Mouse (Mus musculus) embryonic facial prominence, embryonic 15.5 days (tissue): ENCODE measurements around the gene Gm7075. TPM values are rescaled to one million over a fixed set of nuclear protein-coding genes. Genes with fewer than 3 reads are reported as not detected.

Experiments
- ATAC-seq: fragments of 200-750 bp; cut with Nextera tagmentation; 2 replicates; pipeline ENCODE4 v1.8.0; 2017; ENCODE audit warnings: low read depth, moderate TSS enrichment; ENCODE audit not compliant: insufficient number of reproducible peaks, low FRiP score, low TSS enrichment
- H3K27ac ChIP-seq: fragments of 300-500 bp; sonication (generic); replicated peaks from 2 replicates; pipeline ENCODE4 v1.5.1; 2015; ENCODE audit warnings: mild to moderate bottlenecking, inconsistent platforms
- H3K27me3 ChIP-seq: fragments of 300-500 bp; sonication (generic); 2 replicates; pipeline ENCODE4 v1.6.1; 2015; ENCODE audit warnings: inconsistent platforms
- H3K36me3 ChIP-seq: fragments of 300-500 bp; sonication (generic); 2 replicates; pipeline ENCODE4 v1.6.1; 2015; ENCODE audit warnings: mild to moderate bottlenecking, inconsistent platforms
- H3K4me1 ChIP-seq: fragments of 300-500 bp; sonication (generic); 2 replicates; pipeline ENCODE4 v1.6.1; 2015; ENCODE audit warnings: inconsistent platforms
- H3K4me2 ChIP-seq: fragments of 300-500 bp; sonication (generic); replicated peaks from 2 replicates; pipeline ENCODE4 v1.6.1; 2015; ENCODE audit warnings: mild to moderate bottlenecking, inconsistent platforms
- H3K4me3 ChIP-seq: fragments of 300-500 bp; sonication (generic); replicated peaks from 2 replicates; pipeline ENCODE4 v1.5.1; 2015; ENCODE audit warnings: mild to moderate bottlenecking, inconsistent platforms
- H3K9ac ChIP-seq: fragments of 300-500 bp; sonication (generic); 2 replicates; pipeline ENCODE4 v1.6.1; 2015; ENCODE audit warnings: inconsistent platforms
- H3K9me3 ChIP-seq: fragments of 300-500 bp; sonication (generic); replicated peaks from 2 replicates; pipeline ENCODE4 v1.6.1; 2016; ENCODE audit warnings: inconsistent platforms
- WGBS: fragments of 180-500 bp; shearing (Covaris S2); methylation state at CpG from one replicate; pipeline ENCODE4 v1.1.7; 2015; 5-methylcytosine and 5-hydroxymethylcytosine counted together
- polyA plus RNA-seq: library from polyadenylated mRNA; unstranded; fragments of >200 nt; fragmentation: Nextera tagmentation; extraction: Ambion mirVana; gene quantifications from 2 replicates; pipeline ENCODE4 v1.2.1, GENCODE M21; 2015

The Gm7075 gene
- polyA plus RNA-seq, 1 experiment from 2014 or later = not detected

GRCm38 (mm10) chr10:63431221-63431736 is 9.7 kb upstream of the Gm7075 start:
- H3K27ac ChIP-seq = no peak overlapping the region
- no peaks in the 10 kb centered on the region for H3K27me3 ChIP-seq
- peaks cover 9% of the 10 kb centered on the region; the same call in 1 of the 2 replicates for H3K4me1 ChIP-seq
- no peak overlapping the region for H3K9ac ChIP-seq
- no peaks in the 10 kb centered on the region for H3K36me3 ChIP-seq
- ATAC-seq = no peak
- H3K9me3 ChIP-seq = no peaks in the 10 kb centered on the region
- no peak overlapping the region for H3K4me3 ChIP-seq
- no peak overlapping the region for H3K4me2 ChIP-seq
- WGBS = 91% methylated on average over 7 of the region's 7 CpGs

- Histone ChIP-seq H3K27ac (peak within 1 kb of the TSS; percentile 82), H3K9ac (peak within 1 kb of the TSS; percentile 49), H3K27me3 (no peaks in the 10 kb centered on the region), H3K9me3 (no peaks in the 10 kb centered on the region), H3K4me3 (peak within 1 kb of the TSS; percentile 82), H3K36me3 (no peaks in the 10 kb centered on the region), H3K4me1 (peaks cover 9% of the 10 kb centered on the region; the same call in 1 of the 2 replicates), H3K4me2 (peak within 1 kb of the TSS; percentile 77)
- peak; percentile 94 for ATAC-seq
- under 1% methylated on average over 55 of the region's 55 CpGs for whole genome bisulfite sequencing
Measured at GRCm38 (mm10) chr10:63429785-63430305, 8.3 kb upstream of the Gm7075 start, which contains the start of gene Ctnna3. Gene Ctnna3 (plus strand): TSS chr10:63430098.

GRCm38 (mm10) chr10:63429380-63429779 is 7.8 kb upstream of the Gm7075 start:
- H3K9me3 ChIP-seq = no peaks in the 10 kb centered on the region
- peak overlapping the region; percentile 77 for H3K4me2 ChIP-seq
- peak overlapping the region; percentile 82 for H3K4me3 ChIP-seq
- WGBS = under 1% methylated on average over 34 of the region's 34 CpGs
- H3K36me3 ChIP-seq = no peaks in the 10 kb centered on the region
- peaks cover 9% of the 10 kb centered on the region; the same call in 1 of the 2 replicates for H3K4me1 ChIP-seq
- peak overlapping the region; percentile 49 for H3K9ac ChIP-seq
- peak; percentile 94 for ATAC-seq
- H3K27ac ChIP-seq = peak overlapping the region; percentile 82
- no peaks in the 10 kb centered on the region for H3K27me3 ChIP-seq

GRCm38 (mm10) chr10:63429023-63429340 is 7.4 kb upstream of the Gm7075 start:
- 1% methylated on average over 11 of the region's 11 CpGs for WGBS

GRCm38 (mm10) chr10:63428243-63429022 is 6.8 kb upstream of the Gm7075 start:
- H3K27me3 ChIP-seq = no peaks in the 10 kb centered on the region
- H3K4me1 ChIP-seq = peaks cover 9% of the 10 kb centered on the region; the same call in 1 of the 2 replicates
- peak overlapping the region; percentile 16 for H3K9ac ChIP-seq
- H3K4me2 ChIP-seq = peak overlapping the region; percentile 77
- ATAC-seq = no peak
- H3K27ac ChIP-seq = peak overlapping the region; percentile 52
- H3K4me3 ChIP-seq = peak overlapping the region; percentile 82
- H3K36me3 ChIP-seq = no peaks in the 10 kb centered on the region
- WGBS = 24% methylated on average over 19 of the region's 19 CpGs
- H3K9me3 ChIP-seq = no peaks in the 10 kb centered on the region

More at GRCm38 (mm10) chr10:63429023-63429340, 7.4 kb upstream of the Gm7075 start:
- H3K4me1 ChIP-seq = peaks cover 9% of the 10 kb centered on the region; the same call in 1 of the 2 replicates
- H3K9ac ChIP-seq = peak overlapping the region; percentile 16
- no peaks in the 10 kb centered on the region for H3K27me3 ChIP-seq
- no peak for ATAC-seq
- peak overlapping the region; percentile 82 for H3K4me3 ChIP-seq
- no peaks in the 10 kb centered on the region for H3K36me3 ChIP-seq
- peak overlapping the region; percentile 52 for H3K27ac ChIP-seq
- H3K4me2 ChIP-seq = peak overlapping the region; percentile 77
- no peaks in the 10 kb centered on the region for H3K9me3 ChIP-seq

GRCm38 (mm10) chr10:63427146-63427545 is 5.6 kb upstream of the Gm7075 start:
- WGBS = 70% methylated on average over 8 of the region's 8 CpGs
- Histone ChIP-seq H3K4me1 (peaks cover 9% of the 10 kb centered on the region; the same call in 1 of the 2 replicates), H3K4me3 (no peak overlapping the region), H3K9me3 (no peaks in the 10 kb centered on the region), H3K27me3 (no peaks in the 10 kb centered on the region), H3K27ac (no peak overlapping the region), H3K9ac (no peak overlapping the region), H3K36me3 (no peaks in the 10 kb centered on the region), H3K4me2 (no peak overlapping the region)
- no peak for ATAC-seq

- H3K4me2 ChIP-seq = no peak overlapping the region
- no peak overlapping the region for H3K9ac ChIP-seq
- H3K4me3 ChIP-seq = no peak overlapping the region
- no peak overlapping the region for H3K27ac ChIP-seq
- no peaks in the 10 kb centered on the region for H3K36me3 ChIP-seq
- ATAC-seq = no peak
- peaks cover 6% of the 10 kb centered on the region; the same call in 1 of the 2 replicates for H3K4me1 ChIP-seq
- no peaks in the 10 kb centered on the region for H3K27me3 ChIP-seq
- H3K9me3 ChIP-seq = no peaks in the 10 kb centered on the region
Measured at GRCm38 (mm10) chr10:63424475-63424814, 2.9 kb upstream of the Gm7075 start.

GRCm38 (mm10) chr10:63423591-63424474 is 2.2 kb upstream of the Gm7075 start:
- WGBS = 86% methylated on average over 9 of the region's 9 CpGs
- Histone ChIP-seq H3K4me3 (no peak overlapping the region), H3K27ac (no peak overlapping the region), H3K4me1 (peaks cover 6% of the 10 kb centered on the region; the same call in 1 of the 2 replicates), H3K4me2 (no peak overlapping the region), H3K9me3 (no peaks in the 10 kb centered on the region), H3K27me3 (no peaks in the 10 kb centered on the region), H3K9ac (no peak overlapping the region), H3K36me3 (no peaks in the 10 kb centered on the region)
- no peak for ATAC-seq

- H3K9ac ChIP-seq = no peak overlapping the region
- WGBS = 80% methylated on average over 5 of the region's 5 CpGs
- ATAC-seq = no peak
Measured at GRCm38 (mm10) chr10:63422736-63422992, 1.1 kb upstream of the Gm7075 start.

GRCm38 (mm10) chr10:63417061-63417460 is 4.5 kb downstream of the Gm7075 start:
- Histone ChIP-seq H3K27ac (no peak overlapping the region), H3K4me2 (no peak overlapping the region), H3K4me1 (no peaks in the 10 kb centered on the region), H3K4me3 (no peak overlapping the region), H3K9me3 (no peaks in the 10 kb centered on the region), H3K9ac (no peak overlapping the region), H3K36me3 (no peaks in the 10 kb centered on the region), H3K27me3 (no peaks in the 10 kb centered on the region)
- 42% methylated on average over 5 of the region's 5 CpGs for WGBS
- no peak for ATAC-seq

More at GRCm38 (mm10) chr10:63422736-63422992, 1.1 kb upstream of the Gm7075 start:
- Histone ChIP-seq H3K27ac (no peak overlapping the region), H3K4me2 (no peak overlapping the region), H3K36me3 (no peaks in the 10 kb centered on the region), H3K9me3 (no peaks in the 10 kb centered on the region), H3K4me3 (no peak overlapping the region), H3K27me3 (no peaks in the 10 kb centered on the region), H3K4me1 (no peaks in the 10 kb centered on the region)

GRCm38 (mm10) chr10:63415850-63416249 is 5.7 kb downstream of the Gm7075 start:
- H3K27me3 ChIP-seq = no peaks in the 10 kb centered on the region
- WGBS = 53% methylated on average over 7 of the region's 7 CpGs

More at GRCm38 (mm10) chr10:63415850-63416249, 5.7 kb downstream of the Gm7075 start:
- ATAC-seq = no peak
- Histone ChIP-seq H3K9ac (no peak overlapping the region), H3K4me2 (0 out of 2 replicates have a peak overlapping the region, but pooled peaks have one; percentile 6), H3K27ac (no peak overlapping the region), H3K36me3 (no peaks in the 10 kb centered on the region), H3K9me3 (no peaks in the 10 kb centered on the region), H3K4me3 (no peak overlapping the region), H3K4me1 (no peaks in the 10 kb centered on the region)
